Mouse (Mus musculus) heart, embryonic 15.5 days (tissue): Measurements from ENCODE around the gene Sqor. TPM values are rescaled to one million over a fixed set of nuclear protein-coding genes. Genes with fewer than 3 reads are reported as not detected.

Experiments
- ATAC-seq: fragments of 200-750 bp; cut with Nextera tagmentation; replicated peaks from 2 replicates; pipeline ENCODE4 v1.8.0; 2017; ENCODE audit warnings: low read depth, moderate TSS enrichment; ENCODE audit not compliant: insufficient number of reproducible peaks, insufficient read depth, low FRiP score
- H3K27ac ChIP-seq: fragments of 300-500 bp; sonication (generic); 2 replicates; pipeline ENCODE4 v1.5.1; 2015; ENCODE audit warnings: mild to moderate bottlenecking, inconsistent platforms
- H3K27me3 ChIP-seq: fragments of 300-500 bp; sonication (generic); 2 replicates; pipeline ENCODE4 v1.6.1; 2015; ENCODE audit warnings: inconsistent platforms
- H3K36me3 ChIP-seq: fragments of 300-500 bp; sonication (generic); 2 replicates; pipeline ENCODE4 v1.6.1; 2015; ENCODE audit warnings: mild to moderate bottlenecking, inconsistent platforms
- H3K4me1 ChIP-seq: fragments of 300-500 bp; sonication (generic); replicated peaks from 2 replicates; pipeline ENCODE4 v1.6.1; 2015; ENCODE audit warnings: inconsistent platforms
- H3K4me2 ChIP-seq: fragments of 300-500 bp; sonication (generic); 2 replicates; pipeline ENCODE4 v1.6.1; 2015; ENCODE audit warnings: inconsistent platforms, mild to moderate bottlenecking, moderate library complexity
- H3K4me3 ChIP-seq: fragments of 300-500 bp; sonication (generic); 2 replicates; pipeline ENCODE4 v1.5.1; 2015; ENCODE audit warnings: mild to moderate bottlenecking, inconsistent platforms
- H3K9ac ChIP-seq: fragments of 300-500 bp; sonication (generic); 2 replicates; pipeline ENCODE4 v1.6.1; 2015; ENCODE audit warnings: mild to moderate bottlenecking, inconsistent platforms
- H3K9me3 ChIP-seq: fragments of 300-500 bp; sonication (generic); replicated peaks from 2 replicates; pipeline ENCODE4 v1.6.1; 2016; ENCODE audit warnings: inconsistent platforms
- WGBS: fragments of 180-500 bp; shearing (Covaris S2); methylation state at CpG from one replicate; pipeline ENCODE4 v1.1.7; 2015; ENCODE audit warnings: mixed read lengths; 5-methylcytosine and 5-hydroxymethylcytosine counted together
- polyA plus RNA-seq: library from polyadenylated mRNA; unstranded; fragments of >200 nt; fragmentation: Nextera tagmentation; extraction: Ambion mirVana; gene quantifications from 2 replicates; pipeline ENCODE4 v1.2.1, GENCODE M21; 2015

Gene Sqor
- polyA plus RNA-seq, 1 experiment from 2014 or later, result 6.5 TPM

DNA sequence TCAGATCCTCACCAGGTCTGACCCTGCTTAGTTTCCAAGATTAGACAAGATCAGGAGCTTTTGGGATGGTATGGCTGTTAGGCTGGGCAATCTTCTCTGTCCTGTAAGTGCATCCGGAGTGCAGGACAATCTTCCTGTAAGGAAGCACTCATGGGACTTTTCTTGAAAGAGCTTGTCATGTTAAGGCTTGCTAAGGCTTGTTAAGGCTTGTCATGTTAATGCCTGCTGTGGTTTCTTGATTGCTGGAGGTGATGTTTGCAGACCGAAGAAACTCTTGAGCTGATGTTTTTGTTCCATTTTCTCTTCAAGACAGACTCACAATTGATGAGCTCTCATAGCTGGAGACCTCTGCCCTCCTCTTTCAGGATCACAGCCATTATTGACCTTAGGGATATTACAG, 21.1 kb downstream of the Sqor start:
- 82% methylated on average over 2 of the region's 2 CpGs for WGBS
- no peaks in the 10 kb centered on the region for H3K4me1 ChIP-seq
- H3K27me3 ChIP-seq, result no peaks in the 10 kb centered on the region
- no peak overlapping the region for H3K27ac ChIP-seq
- no peak overlapping the region for H3K4me3 ChIP-seq
- H3K9me3 ChIP-seq, result no peaks in the 10 kb centered on the region
- no peaks in the 10 kb centered on the region for H3K36me3 ChIP-seq
- no peak overlapping the region for H3K9ac ChIP-seq
- no peak overlapping the region for H3K4me2 ChIP-seq
- no peak for ATAC-seq

DNA sequence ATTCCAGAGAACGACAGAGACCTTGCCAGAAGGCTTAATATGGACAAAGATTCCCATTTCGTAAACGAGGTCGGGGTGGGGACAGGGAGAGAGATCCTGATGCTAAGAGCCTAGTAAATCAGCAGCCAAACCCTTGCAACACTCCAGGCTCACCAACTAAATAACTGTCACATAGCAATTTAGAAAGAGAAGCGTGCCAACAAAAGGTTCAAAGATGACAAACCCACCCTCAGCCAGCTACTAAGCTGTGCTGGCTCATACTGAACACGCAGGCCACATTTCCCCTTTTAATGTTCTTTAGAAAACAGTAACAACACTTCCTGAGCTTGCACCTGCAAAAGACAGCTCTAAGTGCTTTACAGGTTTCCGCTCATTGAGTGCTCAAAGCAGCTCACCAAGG, 24.3 kb downstream of the Sqor start:
- no peak overlapping the region for H3K27ac ChIP-seq
- no peaks in the 10 kb centered on the region for H3K27me3 ChIP-seq
- no peak overlapping the region for H3K9ac ChIP-seq
- no peaks in the 10 kb centered on the region for H3K36me3 ChIP-seq
- ATAC-seq, result no peak
- no peaks in the 10 kb centered on the region for H3K9me3 ChIP-seq
- 72% methylated on average over 7 of the region's 7 CpGs for WGBS
- H3K4me2 ChIP-seq, result no peak overlapping the region
- no peaks in the 10 kb centered on the region for H3K4me1 ChIP-seq
- no peak overlapping the region for H3K4me3 ChIP-seq

DNA sequence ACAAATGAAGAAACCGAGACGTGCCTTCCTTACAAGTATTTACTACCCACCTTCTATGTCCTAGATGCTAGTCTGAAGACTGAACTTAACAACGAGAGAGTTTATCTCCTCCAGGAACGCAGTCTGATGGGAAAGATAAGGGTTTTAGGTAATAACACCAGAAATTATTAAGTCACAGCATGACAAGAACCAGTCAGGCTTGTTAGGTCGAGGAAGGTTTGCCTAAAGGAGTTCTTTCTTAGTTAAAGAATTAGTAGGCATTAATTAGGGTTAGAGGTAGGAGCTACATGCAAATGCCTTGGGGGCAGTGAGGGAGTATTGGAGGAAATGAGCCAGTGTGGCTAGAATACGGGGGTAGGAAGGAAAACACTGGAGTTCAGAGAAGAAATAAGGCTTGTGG, 24.7 kb downstream of the Sqor start:
- no peak overlapping the region for H3K27ac ChIP-seq
- H3K9me3 ChIP-seq, result no peaks in the 10 kb centered on the region
- no peaks in the 10 kb centered on the region for H3K36me3 ChIP-seq
- no peaks in the 10 kb centered on the region for H3K4me1 ChIP-seq
- ATAC-seq, result no peak
- WGBS, result 68% methylated on average over 6 of the region's 6 CpGs
- H3K4me3 ChIP-seq, result no peak overlapping the region
- H3K4me2 ChIP-seq, result no peak overlapping the region
- H3K9ac ChIP-seq, result no peak overlapping the region
- H3K27me3 ChIP-seq, result no peaks in the 10 kb centered on the region

DNA sequence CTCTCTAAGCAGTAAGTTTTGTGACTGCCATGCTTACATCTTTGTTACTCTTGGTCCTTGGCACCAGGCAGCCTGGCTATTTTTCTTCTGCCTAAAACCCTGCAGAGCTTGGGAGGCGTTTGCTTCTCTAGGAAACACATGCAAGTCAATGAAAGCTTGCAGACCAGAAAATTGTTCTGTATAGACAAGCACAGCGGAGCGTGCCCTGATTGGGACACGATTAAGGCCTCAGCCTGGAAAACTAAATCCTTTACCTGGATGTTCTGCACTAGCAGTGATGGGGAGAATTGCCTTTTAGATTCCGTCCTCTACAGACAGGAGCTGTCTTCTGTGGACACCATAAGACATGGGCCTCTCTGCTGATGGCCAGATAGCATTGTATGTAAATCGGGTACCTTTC, 39.4 kb downstream of the Sqor start:
- H3K4me3 ChIP-seq, result no peak overlapping the region
- no peak overlapping the region for H3K4me2 ChIP-seq
- H3K27me3 ChIP-seq, result no peaks in the 10 kb centered on the region
- no peak overlapping the region for H3K9ac ChIP-seq
- 86% methylated on average over 6 of the region's 6 CpGs for WGBS
- no peaks in the 10 kb centered on the region for H3K36me3 ChIP-seq
- no peaks in the 10 kb centered on the region for H3K9me3 ChIP-seq
- H3K4me1 ChIP-seq, result no peaks in the 10 kb centered on the region
- no peak overlapping the region for H3K27ac ChIP-seq
- ATAC-seq, result no peak

DNA sequence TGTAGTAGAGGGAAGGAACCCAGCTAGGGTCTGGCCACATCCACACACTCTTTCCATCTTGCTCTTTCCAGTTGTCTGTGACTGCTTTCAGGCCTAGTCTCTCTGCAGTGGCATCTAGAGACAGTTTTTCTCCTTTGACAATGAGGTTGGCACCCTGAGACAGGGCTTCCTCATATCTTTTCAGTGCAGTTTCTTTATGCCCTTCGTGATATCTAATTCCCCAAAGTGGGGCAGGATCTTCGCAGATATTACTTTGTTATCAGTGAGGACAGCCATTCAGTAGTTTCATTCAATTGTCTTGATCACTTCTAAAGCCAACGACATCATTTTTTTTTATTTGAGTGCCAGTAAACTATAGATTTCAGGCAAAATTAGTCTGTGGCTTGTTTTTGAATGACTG, 41.0 kb downstream of the Sqor start:
- Histone ChIP-seq H3K27me3 (no peaks in the 10 kb centered on the region), H3K4me2 (no peak overlapping the region), H3K4me1 (no peaks in the 10 kb centered on the region), H3K9ac (no peak overlapping the region), H3K36me3 (no peaks in the 10 kb centered on the region), H3K27ac (no peak overlapping the region), H3K4me3 (no peak overlapping the region), H3K9me3 (no peaks in the 10 kb centered on the region)
- ATAC-seq, result no peak
- WGBS, result 75% methylated on average over 3 of the region's 3 CpGs

DNA sequence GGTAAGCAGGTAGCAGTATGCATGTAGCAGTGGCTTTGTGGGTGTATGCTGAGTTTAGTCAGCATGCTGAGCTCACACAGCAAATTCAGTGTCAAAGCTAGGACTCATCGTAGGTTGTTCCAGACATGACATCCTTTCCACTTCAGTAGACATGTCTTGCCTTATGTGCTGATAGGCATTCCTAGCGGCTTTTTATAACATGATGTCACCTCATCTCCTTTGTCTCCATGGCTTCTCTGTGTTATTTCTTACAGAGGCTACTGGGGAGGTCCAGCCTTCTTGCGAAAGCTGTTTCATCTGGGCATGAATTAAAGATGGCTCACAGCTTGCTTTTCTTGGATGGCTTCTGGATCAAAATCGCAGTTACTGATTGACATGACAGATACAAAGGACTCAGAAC, 44.0 kb downstream of the Sqor start:
- H3K4me2 ChIP-seq, result no peak overlapping the region
- no peak for ATAC-seq
- H3K27me3 ChIP-seq, result no peaks in the 10 kb centered on the region
- no peaks in the 10 kb centered on the region for H3K9me3 ChIP-seq
- H3K36me3 ChIP-seq, result no peaks in the 10 kb centered on the region
- H3K4me1 ChIP-seq, result no peaks in the 10 kb centered on the region
- no peak overlapping the region for H3K9ac ChIP-seq
- WGBS, result 63% methylated on average over 4 of the region's 4 CpGs
- H3K4me3 ChIP-seq, result no peak overlapping the region
- H3K27ac ChIP-seq, result no peak overlapping the region

DNA sequence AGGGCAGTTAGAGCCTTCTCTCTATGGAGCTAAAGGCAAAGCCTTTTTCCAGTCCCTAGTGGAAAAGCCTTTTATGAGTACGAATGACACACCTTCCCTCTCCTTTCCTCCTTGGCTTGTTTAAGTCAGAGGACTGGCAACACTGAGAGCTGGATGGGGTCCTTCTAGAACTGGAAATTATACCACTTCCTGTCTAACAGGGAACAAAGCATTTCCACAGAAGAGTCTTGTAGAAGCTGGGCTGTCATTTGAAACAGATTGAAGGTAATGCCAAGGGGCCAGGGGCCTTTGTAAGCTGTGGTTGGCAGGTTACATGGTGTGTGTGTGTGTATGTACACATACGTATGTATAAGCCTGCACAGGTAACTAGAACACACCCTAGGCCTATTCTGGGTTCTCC, 51.9 kb downstream of the Sqor start:
- no peak overlapping the region for H3K27ac ChIP-seq
- H3K4me1 ChIP-seq, result no peaks in the 10 kb centered on the region
- WGBS, result 79% methylated on average over 2 of the region's 2 CpGs
- H3K27me3 ChIP-seq, result no peaks in the 10 kb centered on the region
- no peak overlapping the region for H3K9ac ChIP-seq
- ATAC-seq, result no peak
- no peaks in the 10 kb centered on the region for H3K36me3 ChIP-seq
- no peak overlapping the region for H3K4me2 ChIP-seq
- no peak overlapping the region for H3K4me3 ChIP-seq
- H3K9me3 ChIP-seq, result no peaks in the 10 kb centered on the region

DNA sequence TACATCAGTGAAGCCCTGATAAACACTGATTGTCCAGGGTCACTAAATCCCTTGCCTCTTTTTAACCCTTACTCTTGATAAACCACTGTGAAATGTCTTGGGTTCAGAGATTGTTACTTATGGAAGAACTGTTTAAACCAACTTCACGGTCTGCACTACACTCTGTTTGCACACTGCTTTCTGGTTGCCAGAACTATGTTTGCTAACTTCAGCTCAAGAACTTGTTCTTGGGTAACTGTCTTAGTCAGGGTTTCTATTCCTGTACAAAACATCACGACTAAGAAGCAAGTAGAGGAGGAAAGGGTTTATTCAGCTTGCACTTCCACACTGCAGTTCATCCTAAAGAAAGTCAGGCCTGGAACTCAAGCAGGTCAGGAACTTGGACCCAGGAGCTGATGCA, 56.2 kb downstream of the Sqor start:
- Histone ChIP-seq H3K9me3 (no peaks in the 10 kb centered on the region), H3K4me1 (no peaks in the 10 kb centered on the region), H3K36me3 (no peaks in the 10 kb centered on the region), H3K27ac (no peak overlapping the region), H3K27me3 (0 out of 2 replicates have a peak, but pooled peaks cover 4% of the 10 kb centered on the region), H3K4me2 (no peak overlapping the region), H3K4me3 (no peak overlapping the region), H3K9ac (no peak overlapping the region)
- 60% methylated on average over 2 of the region's 2 CpGs for WGBS
- no peak for ATAC-seq

DNA sequence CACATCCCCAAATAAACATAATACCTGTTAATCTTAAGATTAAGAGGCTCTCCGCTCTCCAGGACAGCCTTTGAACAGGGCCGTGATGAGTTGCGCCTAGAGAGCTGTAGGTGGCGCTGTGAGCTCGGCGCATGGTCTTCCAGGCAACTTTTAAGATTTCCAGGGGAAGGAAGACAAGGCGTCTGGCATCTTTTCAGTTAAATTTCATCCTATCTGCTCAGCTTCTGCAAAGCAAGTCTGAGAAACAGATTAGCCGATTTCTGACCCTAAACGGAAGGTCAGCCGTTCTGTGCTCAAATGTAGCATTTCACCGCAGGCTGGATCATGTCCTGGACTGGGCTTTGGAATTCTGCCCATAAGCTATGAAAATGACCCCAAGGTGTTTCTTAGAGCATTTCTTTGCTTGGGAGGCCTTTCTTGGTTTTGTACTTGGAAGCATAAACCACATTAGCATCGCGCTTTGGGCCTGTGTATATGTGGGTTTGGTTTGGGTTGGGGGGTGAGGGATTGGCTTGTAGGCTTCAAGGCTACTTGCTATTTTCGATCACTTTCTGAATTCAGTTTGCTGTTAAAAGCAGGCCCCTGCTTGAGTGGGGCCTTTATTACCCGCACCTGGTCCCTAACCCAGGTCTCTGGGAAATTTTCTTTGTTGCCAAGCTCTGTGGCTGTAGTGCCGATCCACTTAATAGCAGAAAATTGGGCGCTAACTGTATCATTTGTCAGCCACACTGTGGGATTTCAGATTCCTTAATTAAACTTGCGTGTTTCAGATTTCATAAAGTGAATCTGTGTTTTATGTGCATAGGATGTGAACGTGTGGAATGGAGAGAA, 60.6 kb downstream of the Sqor start:
- WGBS, result 34% methylated on average over 19 of the region's 19 CpGs
- no peak overlapping the region for H3K9ac ChIP-seq
- H3K4me2 ChIP-seq, result peak overlapping the region; percentile 28; the same call in 1 of the 2 replicates
- 0 out of 2 replicates have a peak overlapping the region, but pooled peaks have one; percentile 8 for H3K4me3 ChIP-seq
- ATAC-seq, result 0 out of 2 replicates have a peak, but pooled peaks have one; percentile 39
- no peaks in the 10 kb centered on the region for H3K36me3 ChIP-seq
- H3K9me3 ChIP-seq, result no peaks in the 10 kb centered on the region
- no peak overlapping the region for H3K27ac ChIP-seq
- 0 out of 2 replicates have a peak, but pooled peaks cover 4% of the 10 kb centered on the region for H3K27me3 ChIP-seq
- no peaks in the 10 kb centered on the region for H3K4me1 ChIP-seq

DNA sequence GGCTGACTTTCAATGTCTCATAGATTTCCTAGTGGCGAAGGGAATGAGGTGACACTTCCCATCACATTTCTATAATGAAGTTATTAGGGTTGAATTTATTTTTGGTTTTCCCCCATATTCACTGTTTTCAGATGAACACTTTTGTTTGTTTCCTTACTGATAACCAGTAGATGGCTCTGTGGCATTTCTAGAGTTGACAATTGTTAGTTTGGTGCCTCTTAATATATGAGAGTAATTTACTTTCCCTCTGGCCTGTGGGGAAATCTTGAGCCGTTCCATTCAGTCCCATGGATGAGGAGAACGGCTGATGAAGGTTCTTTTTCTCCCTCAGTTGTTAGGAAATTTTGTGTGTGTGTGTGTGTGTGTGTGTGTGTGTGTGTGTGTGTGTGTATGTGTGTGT, 61.3 kb downstream of the Sqor start:
- Histone ChIP-seq H3K4me2 (no peak overlapping the region), H3K4me3 (no peak overlapping the region), H3K27ac (no peak overlapping the region), H3K4me1 (no peaks in the 10 kb centered on the region), H3K27me3 (0 out of 2 replicates have a peak, but pooled peaks cover 4% of the 10 kb centered on the region), H3K9ac (no peak overlapping the region), H3K9me3 (no peaks in the 10 kb centered on the region), H3K36me3 (no peaks in the 10 kb centered on the region)
- no peak for ATAC-seq
- 60% methylated on average over 3 of the region's 3 CpGs for WGBS

DNA sequence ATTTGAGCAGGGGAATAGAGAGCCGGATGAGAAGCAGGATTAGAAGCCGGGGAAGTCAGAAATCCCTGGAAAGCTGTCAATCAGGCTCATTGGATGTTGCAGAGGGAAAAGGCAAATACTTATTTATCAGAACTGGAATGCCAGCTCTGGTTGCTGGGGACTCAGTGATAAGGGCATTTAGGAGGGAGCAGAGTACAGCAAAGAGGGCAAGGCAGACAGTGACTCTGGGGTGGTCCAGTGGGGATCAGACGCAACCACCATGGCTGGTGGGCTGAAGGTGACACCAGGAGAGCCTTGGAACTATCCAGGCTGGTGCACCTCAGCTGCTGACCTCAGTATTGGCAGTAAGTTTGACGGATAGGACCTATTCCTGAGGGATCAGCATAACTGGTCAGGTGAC, 89.6 kb downstream of the Sqor start:
- WGBS, result 39% methylated on average over 4 of the region's 4 CpGs
- peak overlapping the region; percentile 83 for H3K27ac ChIP-seq
- H3K9ac ChIP-seq, result no peak overlapping the region
- no peaks in the 10 kb centered on the region for H3K9me3 ChIP-seq
- no peak overlapping the region for H3K4me3 ChIP-seq
- ATAC-seq, result no peak
- H3K4me1 ChIP-seq, result peaks cover 17% of the 10 kb centered on the region
- H3K27me3 ChIP-seq, result no peaks in the 10 kb centered on the region
- no peak overlapping the region for H3K4me2 ChIP-seq
- H3K36me3 ChIP-seq, result no peaks in the 10 kb centered on the region

DNA sequence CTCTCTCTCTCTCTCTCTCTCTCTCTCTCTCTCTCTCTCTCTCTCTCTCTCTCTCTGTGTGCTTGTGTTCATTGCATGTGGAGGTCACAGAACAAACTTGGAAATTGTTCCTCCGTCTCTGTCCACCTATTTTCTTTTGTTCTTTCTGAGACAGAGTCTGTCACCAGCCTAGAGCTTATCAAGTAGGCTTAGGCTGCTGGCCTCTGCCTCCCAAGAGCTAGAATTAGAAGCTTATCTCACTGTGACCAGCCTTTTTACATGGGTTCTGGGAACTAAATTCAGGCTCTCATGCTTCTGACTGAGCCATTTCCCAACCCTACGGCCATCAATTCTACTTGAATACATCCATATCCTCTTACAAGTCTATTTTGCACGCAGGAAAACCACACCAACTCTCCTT, 90.3 kb downstream of the Sqor start:
- H3K4me3 ChIP-seq, result no peak overlapping the region
- H3K4me2 ChIP-seq, result no peak overlapping the region
- no peaks in the 10 kb centered on the region for H3K27me3 ChIP-seq
- peak overlapping the region; percentile 83 for H3K27ac ChIP-seq
- peaks cover 17% of the 10 kb centered on the region for H3K4me1 ChIP-seq
- WGBS, result 38% methylated on average over 3 of the region's 3 CpGs
- H3K36me3 ChIP-seq, result no peaks in the 10 kb centered on the region
- ATAC-seq, result 0 out of 2 replicates have a peak, but pooled peaks have one; percentile 47
- no peak overlapping the region for H3K9ac ChIP-seq
- no peaks in the 10 kb centered on the region for H3K9me3 ChIP-seq
